Mouse (Mus musculus) midbrain, embryonic 15.5 days (tissue): Measurements from ENCODE around the gene Rangap1. TPM values are rescaled to one million over a fixed set of nuclear protein-coding genes. Genes with fewer than 3 reads are reported as not detected.
A peak's percentile ranks its signal among the peaks of the same experiment; 100 is the strongest.

Source experiments
- ATAC-seq: fragments of 200-750 bp; cut with Nextera tagmentation; replicated peaks from 2 replicates; pipeline ENCODE4 v1.8.0; 2017; ENCODE audit warnings: moderate TSS enrichment
- H3K27ac ChIP-seq: fragments of 300-500 bp; sonication (generic); 2 replicates; pipeline ENCODE4 v1.5.1; 2015; ENCODE audit warnings: mild to moderate bottlenecking, inconsistent platforms
- H3K27me3 ChIP-seq: fragments of 300-500 bp; sonication (generic); replicated peaks from 2 replicates; pipeline ENCODE4 v1.6.1; 2015; ENCODE audit warnings: inconsistent platforms
- H3K36me3 ChIP-seq: fragments of 300-500 bp; sonication (generic); replicated peaks from 2 replicates; pipeline ENCODE4 v1.6.1; 2015; ENCODE audit warnings: inconsistent platforms
- H3K4me1 ChIP-seq: fragments of 300-500 bp; sonication (generic); 2 replicates; pipeline ENCODE4 v1.6.1; 2015; ENCODE audit warnings: inconsistent platforms
- H3K4me2 ChIP-seq: fragments of 300-500 bp; sonication (generic); 2 replicates; pipeline ENCODE4 v1.6.1; 2015; ENCODE audit warnings: inconsistent platforms, mild to moderate bottlenecking, moderate library complexity
- H3K4me3 ChIP-seq: fragments of 300-500 bp; sonication (generic); 2 replicates; pipeline ENCODE4 v1.5.1; 2015; ENCODE audit warnings: mild to moderate bottlenecking, inconsistent platforms
- H3K9ac ChIP-seq: fragments of 300-500 bp; sonication (generic); 2 replicates; pipeline ENCODE4 v1.6.1; 2015; ENCODE audit warnings: mild to moderate bottlenecking, inconsistent platforms
- H3K9me3 ChIP-seq: fragments of 300-500 bp; sonication (generic); 2 replicates; pipeline ENCODE4 v1.6.1; 2016; ENCODE audit warnings: inconsistent platforms
- WGBS: fragments of 180-500 bp; shearing (Covaris S2); methylation state at CpG from one replicate; pipeline ENCODE4 v1.1.7; 2015; ENCODE audit warnings: mixed read lengths; 5-methylcytosine and 5-hydroxymethylcytosine counted together
- polyA plus RNA-seq: library from polyadenylated mRNA; unstranded; fragments of >200 nt; fragmentation: Nextera tagmentation; extraction: Ambion mirVana; gene quantifications from 2 replicates; pipeline ENCODE4 v1.2.1, GENCODE M21; 2015

Rangap1 gene
- polyA plus RNA-seq, 1 experiment from 2014 or later = 164 TPM

- H3K27ac ChIP-seq = peak overlapping the region; percentile 70
- H3K36me3 ChIP-seq = no peaks in the 10 kb centered on the region
- peak overlapping the region; percentile 86 for H3K9ac ChIP-seq
- H3K4me3 ChIP-seq = peak overlapping the region; percentile 76
- 4% methylated on average over 41 of the region's 41 CpGs for WGBS
- H3K4me1 ChIP-seq = peaks cover 28% of the 10 kb centered on the region
- H3K9me3 ChIP-seq = no peaks in the 10 kb centered on the region
- 0 out of 2 replicates have a peak, but pooled peaks cover 2% of the 10 kb centered on the region for H3K27me3 ChIP-seq
- peak overlapping the region; percentile 93 for H3K4me2 ChIP-seq
- peak; percentile 99 for ATAC-seq
Observed at GRCm38 (mm10) chr15:81729792-81730635, 15.3 kb downstream of the Rangap1 start.

GRCm38 (mm10) chr15:81729241-81729791 is 16.0 kb downstream of the Rangap1 start:
- Histone ChIP-seq H3K36me3 (no peaks in the 10 kb centered on the region), H3K9me3 (no peaks in the 10 kb centered on the region), H3K27ac (peak overlapping the region; percentile 70), H3K9ac (peak overlapping the region; percentile 86), H3K4me1 (peaks cover 28% of the 10 kb centered on the region), H3K4me2 (peak overlapping the region; percentile 93), H3K4me3 (peak overlapping the region; percentile 76), H3K27me3 (0 out of 2 replicates have a peak, but pooled peaks cover 2% of the 10 kb centered on the region)
- ATAC-seq = peak; percentile 48
- under 1% methylated on average over 49 of the region's 49 CpGs for WGBS

- Histone ChIP-seq H3K9me3 (no peaks in the 10 kb centered on the region), H3K4me3 (no peak overlapping the region), H3K27ac (no peak overlapping the region), H3K9ac (no peak overlapping the region), H3K36me3 (peaks cover 15% of the 10 kb centered on the region), H3K4me2 (no peak overlapping the region), H3K4me1 (peaks cover 28% of the 10 kb centered on the region), H3K27me3 (no peaks in the 10 kb centered on the region)
- no peak for ATAC-seq
- 93% methylated on average over 8 of the region's 8 CpGs for WGBS
Observed at GRCm38 (mm10) chr15:81725965-81726364, 19.4 kb downstream of the Rangap1 start.

- Histone ChIP-seq H3K4me3 (no peak overlapping the region), H3K4me1 (peaks cover 26% of the 10 kb centered on the region), H3K27me3 (no peaks in the 10 kb centered on the region), H3K27ac (no peak overlapping the region), H3K9me3 (no peaks in the 10 kb centered on the region), H3K9ac (no peak overlapping the region), H3K36me3 (peaks cover 27% of the 10 kb centered on the region), H3K4me2 (no peak overlapping the region)
- no peak for ATAC-seq
- WGBS = 95% methylated on average over 11 of the region's 11 CpGs
Observed at GRCm38 (mm10) chr15:81723653-81724052, 21.7 kb downstream of the Rangap1 start.

GRCm38 (mm10) chr15:81722361-81722760 is 23.0 kb downstream of the Rangap1 start:
- H3K27me3 ChIP-seq = no peaks in the 10 kb centered on the region
- H3K4me3 ChIP-seq = no peak overlapping the region
- no peak overlapping the region for H3K27ac ChIP-seq
- no peak overlapping the region for H3K4me2 ChIP-seq
- no peak for ATAC-seq
- no peak overlapping the region for H3K9ac ChIP-seq
- WGBS = 94% methylated on average over 5 of the region's 5 CpGs
- H3K4me1 ChIP-seq = peaks cover 24% of the 10 kb centered on the region
- H3K9me3 ChIP-seq = no peaks in the 10 kb centered on the region
- H3K36me3 ChIP-seq = peaks cover 27% of the 10 kb centered on the region

- Histone ChIP-seq H3K9ac (0 out of 2 replicates have a peak overlapping the region, but pooled peaks have one; percentile 7), H3K27me3 (no peaks in the 10 kb centered on the region), H3K4me2 (no peak overlapping the region), H3K36me3 (peaks cover 43% of the 10 kb centered on the region), H3K9me3 (no peaks in the 10 kb centered on the region), H3K27ac (peak overlapping the region; percentile 90), H3K4me1 (peaks cover 16% of the 10 kb centered on the region), H3K4me3 (no peak overlapping the region)
- WGBS = 95% methylated on average over 6 of the region's 6 CpGs
- ATAC-seq = no peak
Observed at GRCm38 (mm10) chr15:81719139-81719531, 26.2 kb downstream of the Rangap1 start.

- peak; percentile 94 for ATAC-seq
- peaks cover 43% of the 10 kb centered on the region for H3K36me3 ChIP-seq
- H3K9me3 ChIP-seq = no peaks in the 10 kb centered on the region
- H3K9ac ChIP-seq = 0 out of 2 replicates have a peak overlapping the region, but pooled peaks have one; percentile 7
- H3K4me3 ChIP-seq = no peak overlapping the region
- peaks cover 16% of the 10 kb centered on the region for H3K4me1 ChIP-seq
- H3K27me3 ChIP-seq = no peaks in the 10 kb centered on the region
- H3K4me2 ChIP-seq = peak overlapping the region; percentile 20
- WGBS = 49% methylated on average over 9 of the region's 9 CpGs
- peak overlapping the region; percentile 90 for H3K27ac ChIP-seq
Observed at GRCm38 (mm10) chr15:81718336-81719138, 26.8 kb downstream of the Rangap1 start.

- no peaks in the 10 kb centered on the region for H3K27me3 ChIP-seq
- peaks cover 56% of the 10 kb centered on the region for H3K36me3 ChIP-seq
- ATAC-seq = no peak
- no peak overlapping the region for H3K9ac ChIP-seq
- H3K27ac ChIP-seq = no peak overlapping the region
- H3K9me3 ChIP-seq = no peaks in the 10 kb centered on the region
- H3K4me3 ChIP-seq = no peak overlapping the region
- peaks cover 11% of the 10 kb centered on the region for H3K4me1 ChIP-seq
- 89% methylated on average over 6 of the region's 6 CpGs for whole genome bisulfite sequencing
- no peak overlapping the region for H3K4me2 ChIP-seq
Observed at GRCm38 (mm10) chr15:81713742-81714141, 31.6 kb downstream of the Rangap1 start.

- Histone ChIP-seq H3K4me2 (no peak overlapping the region), H3K9ac (no peak overlapping the region), H3K9me3 (no peaks in the 10 kb centered on the region), H3K4me1 (no peaks in the 10 kb centered on the region), H3K4me3 (no peak overlapping the region), H3K27ac (no peak overlapping the region), H3K27me3 (no peaks in the 10 kb centered on the region), H3K36me3 (peaks cover 67% of the 10 kb centered on the region)
- ATAC-seq = no peak
- WGBS = 70% methylated on average over 4 of the region's 4 CpGs
Observed at GRCm38 (mm10) chr15:81710801-81711200, 34.5 kb downstream of the Rangap1 start.

- Histone ChIP-seq H3K36me3 (peaks cover 69% of the 10 kb centered on the region), H3K9me3 (no peaks in the 10 kb centered on the region), H3K4me2 (no peak overlapping the region), H3K4me3 (no peak overlapping the region), H3K27me3 (no peaks in the 10 kb centered on the region), H3K9ac (no peak overlapping the region), H3K27ac (no peak overlapping the region), H3K4me1 (no peaks in the 10 kb centered on the region)
- WGBS = 100% methylated on average over 1 of the region's 1 CpGs
- no peak for ATAC-seq
Observed at GRCm38 (mm10) chr15:81709686-81710085, 35.6 kb downstream of the Rangap1 start.

- no peak for ATAC-seq
- peaks cover 71% of the 10 kb centered on the region for H3K36me3 ChIP-seq
- WGBS = 90% methylated on average over 11 of the region's 11 CpGs
Observed at GRCm38 (mm10) chr15:81708991-81709390, 36.3 kb downstream of the Rangap1 start.

GRCm38 (mm10) chr15:81703094-81703489 is 42.2 kb downstream of the Rangap1 start:
- H3K27me3 ChIP-seq = no peaks in the 10 kb centered on the region
- no peak overlapping the region for H3K4me2 ChIP-seq
- H3K4me1 ChIP-seq = no peaks in the 10 kb centered on the region
- H3K27ac ChIP-seq = no peak overlapping the region
- no peak overlapping the region for H3K4me3 ChIP-seq
- H3K9me3 ChIP-seq = no peaks in the 10 kb centered on the region
- peaks cover 31% of the 10 kb centered on the region for H3K36me3 ChIP-seq
- WGBS = 90% methylated on average over 3 of the region's 3 CpGs
- no peak overlapping the region for H3K9ac ChIP-seq
- ATAC-seq = no peak

More at GRCm38 (mm10) chr15:81708991-81709390, 36.3 kb downstream of the Rangap1 start:
- Histone ChIP-seq H3K4me3 (no peak overlapping the region), H3K4me1 (no peaks in the 10 kb centered on the region), H3K27ac (no peak overlapping the region), H3K4me2 (no peak overlapping the region), H3K9me3 (no peaks in the 10 kb centered on the region), H3K27me3 (no peaks in the 10 kb centered on the region), H3K9ac (no peak overlapping the region)
